ENCODE assay signal across 8 mouse cellular contexts in genomic region chr13:53472614-53473124, GRCm38 (mm10). TPM values are rescaled to one million over a fixed set of nuclear protein-coding genes. Genes with fewer than 3 reads are reported as not detected.
A peak's percentile ranks its signal among the peaks of the same experiment; 100 is the strongest.
DNase-seq lines count a peak whose midpoint lies in the region; ATAC-seq lines count a peak whose summit lies in the region.

TSS of gene Msx2 (minus strand) at chr13:53473074.

- DNase-seq in Muller cell, postnatal 12 days (ENCODE audit: inconsistent ontology term), result peak; percentile 94
- peak; percentile 17 for DNase-seq in cerebellum, adult 11 months
- DNase-seq in heart, postnatal 4 days, result peak; percentile 82
- peak; percentile 18 to 23 for DNase-seq in layer of hippocampus, adult 8-10 months (ENCODE audit: low spot score in 2 of 2)
- peak; percentile 56 for DNase-seq in lung, postnatal 14 days
- DNase-seq in spleen, postnatal 10 days (ENCODE audit: low spot score in 2 of 2), result no peak

- peak; percentile 98 for ATAC-seq in forebrain, embryonic 13.5 days
- ATAC-seq in stomach, embryonic 14.5 days (ENCODE audit: insufficient number of reproducible peaks, insufficient read depth, low FRiP score, low read depth), result peak; percentile 87

- peaks cover 30% of the 10 kb centered on the region for H3K4me1 ChIP-seq in forebrain, embryonic 13.5 days
- H3K4me1 ChIP-seq in stomach, embryonic 14.5 days (ENCODE audit: control insufficient read depth, insufficient read depth, low read length), result peaks cover 6% of the 10 kb centered on the region; the same call in 1 of the 2 replicates

- H3K36me3 ChIP-seq in forebrain, embryonic 13.5 days (ENCODE audit: poor library complexity, severe bottlenecking), result no peaks in the 10 kb centered on the region
- no peaks in the 10 kb centered on the region for H3K36me3 ChIP-seq in stomach, embryonic 14.5 days (ENCODE audit: control insufficient read depth, insufficient read depth, low read length)

- no peaks in the 10 kb centered on the region for H3K9me3 ChIP-seq in forebrain, embryonic 13.5 days (replicated peaks)
- H3K9me3 ChIP-seq in stomach, embryonic 14.5 days (ENCODE audit: control insufficient read depth, low read depth, low read length), result no peaks in the 10 kb centered on the region

- under 1% methylated on average over 38 of the region's 38 CpGs for WGBS in forebrain, embryonic 13.5 days
- under 1% methylated on average over 38 of the region's 38 CpGs for WGBS in stomach, embryonic 14.5 days

- H3K4me3 ChIP-seq in forebrain, embryonic 13.5 days, result peak within 1 kb of the TSS; percentile 42
- peak within 1 kb of the TSS; percentile 51 for H3K4me3 ChIP-seq in stomach, embryonic 14.5 days (ENCODE audit: low read depth, low read length)

- H3K9ac ChIP-seq in forebrain, embryonic 13.5 days, result peak within 1 kb of the TSS; percentile 52; the same call in 1 of the 2 replicates
- peak within 1 kb of the TSS; percentile 12 for H3K9ac ChIP-seq in stomach, embryonic 14.5 days (replicated peaks; ENCODE audit: low read depth, low read length)

- H3K4me2 ChIP-seq in forebrain, embryonic 13.5 days, result peak within 1 kb of the TSS; percentile 75
- H3K4me2 ChIP-seq in stomach, embryonic 14.5 days (replicated peaks; ENCODE audit: low read depth, low read length), result peak within 1 kb of the TSS; percentile 58

- H3K27me3 ChIP-seq in forebrain, embryonic 13.5 days, result peaks cover 99% of the 10 kb centered on the region
- H3K27me3 ChIP-seq in stomach, embryonic 14.5 days (ENCODE audit: control insufficient read depth, insufficient read depth, low read length), result peaks cover 71% of the 10 kb centered on the region

- no peak within 1 kb of the TSS for H3K27ac ChIP-seq in forebrain, embryonic 13.5 days
- H3K27ac ChIP-seq in stomach, embryonic 14.5 days (ENCODE audit: low read length), result no peak within 1 kb of the TSS

RNA-seq across cellular contexts. Expression of gene Msx2, which starts in this region (rescaled TPM):
- 1.2 and 1.8 TPM in 2 replicates for polyA plus RNA-seq in forebrain, embryonic 13.5 days (2015; fragmentation: Nextera tagmentation; extraction: Ambion mirVana)
- under 1 TPM; 0.55 to 0.86 TPM for total RNA-seq in heart, postnatal 4 days (2021)
- total RNA-seq in layer of hippocampus, adult 8-10 months (2022), result under 1 TPM; 0.16 to 0.70 (median 0.45) TPM
- 1.9 and 2.4 TPM in 2 replicates for polyA plus RNA-seq in stomach, embryonic 14.5 days (2014; fragmentation: Nextera tagmentation; extraction: Ambion mirVana)

Comparison
In these comparisons a context has a peak if more than half of its experiments do, and no peak if none do; other contexts are left out.
1. Peak in DNase-seq in heart, postnatal 4 days; RNA of the gene not detected or under 1 TPM.
2. Peak in DNase-seq in layer of hippocampus, adult 8-10 months; RNA of the gene not detected or under 1 TPM.
3. DNase-seq: peak in Muller cell, postnatal 12 days (single experiment), cerebellum, adult 11 months (single experiment) and lung, postnatal 14 days (single experiment); none in spleen, postnatal 10 days (0 of 2).